Mouse (Mus musculus) heart, adult 2 months (tissue): ENCODE measurements around the gene Atraid. TPM values are rescaled to one million over a fixed set of nuclear protein-coding genes. Genes with fewer than 3 reads are reported as not detected.
"Not testable (repeated sequence)": the region's sequence is repeated elsewhere in the genome, so short reads cannot be mapped to it uniquely, and the experiment has no call there.

Source experiments
- DNase-seq, 2 experiments: peaks; one replicate each; pipeline ENCODE4 v3.0.0; 2021
- H3K27ac ChIP-seq: fragments of 200-600 bp; 2 replicates; pipeline ENCODE4 v1.8.1; 2022
- H3K27me3 ChIP-seq: fragments of 200-500 bp; 2 replicates; pipeline ENCODE4 v1.6.1; 2012; ENCODE audit warnings: mild to moderate bottlenecking, low read length, inconsistent platforms, mixed read lengths; ENCODE audit not compliant: control insufficient read depth, insufficient read depth
- H3K36me3 ChIP-seq: fragments of 200-500 bp; 2 replicates; pipeline ENCODE4 v1.6.1; 2012; ENCODE audit warnings: low read length, inconsistent platforms; ENCODE audit not compliant: control insufficient read depth, insufficient read depth
- H3K4me1 ChIP-seq: fragments of 200-500 bp; 2 replicates; pipeline ENCODE4 v1.6.1; 2011; ENCODE audit warnings: low read length; ENCODE audit not compliant: control insufficient read depth, insufficient read depth
- H3K4me3 ChIP-seq: fragments of 200-600 bp; 2 replicates; pipeline ENCODE4 v1.8.1; 2022
- H3K79me2 ChIP-seq: fragments of 200-500 bp; replicated peaks from 2 replicates; pipeline ENCODE4 v1.6.1; 2012; ENCODE audit warnings: mild to moderate bottlenecking, inconsistent platforms, low read length, moderate library complexity, mixed read lengths; ENCODE audit not compliant: control insufficient read depth, insufficient read depth
- H3K9ac ChIP-seq: fragments of 200-500 bp; 2 replicates; pipeline ENCODE4 v1.6.1; 2012; ENCODE audit warnings: low read depth, mild to moderate bottlenecking, control low read depth, inconsistent platforms, low read length, mixed read lengths
- CTCF ChIP-seq: fragments of 200-600 bp; IDR thresholded peaks from 2 replicates; pipeline ENCODE4 v1.8.1; 2022; ENCODE audit warnings: antibody characterized with exemption, mild to moderate bottlenecking, moderate library complexity
- EP300 ChIP-seq: fragments of 200-500 bp; IDR thresholded peaks from 2 replicates; pipeline ENCODE4 v1.6.1; 2011; ENCODE audit warnings: low read depth, low read length, control low read depth; ENCODE audit not compliant: insufficient read depth
- POLR2A ChIP-seq: fragments of 200-500 bp; IDR thresholded peaks from 2 replicates; pipeline ENCODE4 v1.6.1; 2011; ENCODE audit warnings: mild to moderate bottlenecking, low read depth, low read length, control low read depth; ENCODE audit not compliant: insufficient read depth
- WGBS: fragments of 180-500 bp; shearing (Covaris S2); methylation state at CpG from one replicate; pipeline ENCODE4 v1.1.7; 2018; 5-methylcytosine and 5-hydroxymethylcytosine counted together
- intact Hi-C: fragments of 180-260 bp; cut with DNase I; formaldehyde crosslinking; loops from one replicate; pipeline ENCODE4 v1.15.1; 2025
- polyA plus RNA-seq: library from polyadenylated mRNA; depleted of rRNA; stranded (reverse); fragments of >200 nt; gene quantifications from 2 replicates; pipeline ENCODE4 v1.2.3, GENCODE M21; 2012
- total RNA-seq, 2 experiments: library from RNA; stranded (reverse); gene quantifications; 2 replicates each; pipeline ENCODE4 v1.2.3; 2021

Gene Atraid
- total and polyA plus RNA-seq, 3 experiments, result 44.2 to 100 (median 45.6) TPM

- 81% methylated on average over 5 of the region's 5 CpGs for WGBS
- H3K4me3 ChIP-seq, result peak overlapping the region; percentile 93
- H3K4me1 ChIP-seq, result no peaks in the 10 kb centered on the region; the same call in 1 of the 2 replicates
- H3K27ac ChIP-seq, result peak overlapping the region; percentile 94; the same call in 1 of the 2 replicates
- no peak for TF ChIP-seq CTCF
- TF ChIP-seq POLR2A, result no peak
- DNase-seq, result no peak
- H3K36me3 ChIP-seq, result no peaks in the 10 kb centered on the region
- no peak overlapping the region for H3K9ac ChIP-seq
- H3K79me2 ChIP-seq, result no peaks in the 10 kb centered on the region
- no peaks in the 10 kb centered on the region for H3K27me3 ChIP-seq
- intact Hi-C loops, result loop anchor here (5.0 kb wide), 1 partner anchor 125 kb away; the partner anchor contains the start of gene Khk
These were observed 1.0 kb upstream of the Atraid start for GRCm38 (mm10) chr5:31047074-31047473.

DNA sequence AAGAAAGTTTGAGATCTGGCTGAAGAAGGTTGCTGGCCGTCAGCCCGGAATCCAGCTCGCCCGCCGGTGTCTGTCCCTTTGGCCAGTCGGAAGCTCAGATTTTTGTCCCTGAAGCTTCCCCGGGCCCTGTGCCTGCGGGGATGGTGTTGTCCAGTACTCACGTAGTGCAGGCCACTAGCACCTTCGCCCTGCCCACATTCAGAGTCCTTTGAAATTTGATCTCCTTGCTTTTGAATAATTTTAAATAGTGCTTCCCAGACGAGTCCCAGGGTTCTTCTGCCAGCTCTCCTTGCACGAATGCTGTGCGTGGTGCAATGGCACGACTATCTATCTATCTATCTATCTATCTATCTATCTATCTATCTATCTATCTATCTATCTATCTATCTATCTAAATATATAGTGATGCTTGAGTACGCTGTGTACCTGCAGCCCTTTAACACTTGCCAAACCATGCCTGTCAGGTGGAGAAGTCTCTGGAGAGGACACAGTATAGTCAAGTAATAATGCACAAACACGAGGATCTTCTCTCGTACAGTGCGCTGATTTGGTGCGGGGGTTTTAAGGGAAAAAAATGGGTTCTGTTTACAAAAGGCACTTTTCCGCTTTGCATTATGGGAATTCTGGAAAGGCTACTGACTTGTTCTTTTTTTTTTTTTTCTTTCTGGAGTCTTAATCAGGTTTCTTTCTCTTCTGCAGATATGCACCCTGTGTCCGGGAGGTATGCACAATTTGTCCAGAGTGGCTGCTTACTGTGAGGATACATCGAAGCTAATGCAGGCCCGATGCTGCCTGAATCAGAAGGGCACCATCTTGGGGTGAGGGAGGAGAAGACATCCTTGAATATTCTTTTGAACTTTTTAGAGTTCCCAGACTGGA lies 890 bp downstream of the Atraid start, which contains the start of gene Slc5a6:
Gene Slc5a6 (minus strand): TSS at position 162 of the 879 bp plus-strand sequence.
- Histone ChIP-seq H3K79me2 (no peaks in the 10 kb centered on the region), H3K36me3 (no peaks in the 10 kb centered on the region), H3K27me3 (no peaks in the 10 kb centered on the region), H3K4me3 (peak within 1 kb of the TSS; percentile 93), H3K4me1 (peaks cover 1% of the 10 kb centered on the region), H3K9ac (peak within 1 kb of the TSS; percentile 92), H3K27ac (peak within 1 kb of the TSS; percentile 94)
- intact Hi-C loops, result loop anchor here (2.0 to 5.0 kb wide), 2 partner anchors 88 to 127 kb away; partner anchors contain the start of genes Khk and Preb
- under 1% methylated on average over 23 of the region's 23 CpGs for WGBS
- peak; percentile 44 to 47 for DNase-seq
- peak; percentile 78 for TF ChIP-seq CTCF
- TF ChIP-seq EP300, result 0 out of 2 replicates have a peak, but pooled peaks have one; percentile 45
- 0 out of 2 replicates have a peak, but pooled peaks have one; percentile 19 for TF ChIP-seq POLR2A

GRCm38 (mm10) chr5:31050427-31050826 lies 2.3 kb downstream of the Atraid start:
- Histone ChIP-seq H3K27ac (no peak overlapping the region), H3K4me3 (no peak overlapping the region), H3K36me3 (no peaks in the 10 kb centered on the region), H3K9ac (no peak overlapping the region), H3K79me2 (no peaks in the 10 kb centered on the region), H3K27me3 (no peaks in the 10 kb centered on the region), H3K4me1 (peaks cover 5% of the 10 kb centered on the region)
- DNase-seq, result no peak
- intact Hi-C loops, result loop anchor here (5.0 to 10.0 kb wide), 3 partner anchors 57 to 244 kb away; partner anchors contain the start of genes Dnajc5g, Fndc4, Gckr and Gm29609
- no peak for TF ChIP-seq POLR2A
- no peak for TF ChIP-seq EP300
- TF ChIP-seq CTCF, result peak; percentile 45

DNA sequence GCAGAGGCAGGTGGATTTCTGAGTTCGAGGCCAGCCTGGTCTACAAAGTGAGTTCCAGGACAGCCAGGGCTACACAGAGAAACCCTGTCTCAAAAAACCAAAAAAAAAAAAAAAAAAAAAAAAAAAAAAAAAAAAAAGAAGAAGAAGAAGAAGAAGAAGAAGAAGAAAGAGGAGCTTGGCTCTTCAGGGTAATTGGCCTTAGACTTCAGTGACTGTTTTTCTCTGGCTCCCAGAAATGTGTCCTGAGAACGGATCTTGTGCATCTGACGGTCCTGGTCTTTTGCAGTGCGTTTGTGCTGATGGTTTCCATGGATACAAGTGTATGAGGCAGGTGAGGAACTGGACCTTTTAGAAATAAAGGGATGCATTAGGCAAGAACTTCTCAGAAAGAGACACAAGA lies 5.6 kb downstream of the Atraid start:
- H3K27ac ChIP-seq, H3K27me3 ChIP-seq, H3K4me1 ChIP-seq, H3K36me3 ChIP-seq, DNase-seq, H3K9ac ChIP-seq, H3K4me3 ChIP-seq, H3K79me2 ChIP-seq: not testable (repeated sequence)
- intact Hi-C loops, result loop anchor here (5.0 to 10.0 kb wide), 3 partner anchors 54 to 241 kb away; partner anchors contain the start of genes Dnajc5g, Fndc4, Gckr and Gm29609
- WGBS, result 91% methylated on average over 4 of the region's 4 CpGs

DNA sequence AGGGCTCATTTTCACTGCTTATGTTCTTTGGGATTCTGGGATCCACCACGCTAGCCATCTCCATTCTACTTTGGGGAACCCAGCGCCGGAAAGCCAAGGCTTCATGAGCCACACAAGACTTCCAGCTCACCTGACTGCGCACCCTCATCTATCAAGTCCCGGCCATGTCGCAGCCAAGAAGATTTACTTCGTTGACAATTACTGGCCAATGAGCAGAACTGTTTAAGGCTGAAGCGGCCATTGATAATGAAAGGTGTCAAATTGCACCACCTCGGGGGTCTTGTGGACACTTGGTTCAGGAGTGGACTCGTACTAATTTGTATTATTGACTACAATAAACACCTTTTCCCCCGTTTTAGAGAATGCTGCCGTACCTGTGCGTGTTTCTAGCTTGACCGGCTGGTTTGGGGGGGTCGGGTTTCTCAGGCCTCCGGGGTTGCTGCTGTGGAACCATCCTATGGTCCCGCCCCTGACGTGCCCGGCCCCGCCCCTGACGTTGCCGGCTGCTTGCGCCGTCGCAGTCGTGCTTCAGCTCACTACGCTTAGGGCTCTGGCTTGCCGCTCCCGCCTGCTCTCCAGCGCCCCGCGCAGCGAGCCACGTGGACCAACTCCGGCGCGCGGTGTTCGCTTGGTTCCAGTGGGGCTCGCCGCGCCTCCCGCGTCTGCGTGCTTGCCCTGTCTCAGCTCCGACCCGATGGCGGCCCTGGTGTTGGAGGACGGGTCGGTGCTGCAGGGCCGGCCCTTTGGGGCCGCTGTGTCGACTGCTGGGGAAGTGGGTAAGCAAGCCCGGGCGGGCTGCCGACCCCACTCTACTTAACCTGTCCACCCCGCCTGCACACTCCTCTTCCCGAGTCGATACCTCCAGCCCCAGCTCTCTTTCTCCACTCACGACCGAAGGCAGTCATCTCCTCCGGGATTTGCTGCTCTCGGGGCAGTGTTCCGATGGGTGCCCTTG lies 6.4 kb downstream of the Atraid start, which contains the start of gene Cad:
Gene Cad (plus strand): TSS at position 520 of the 955 bp plus-strand sequence.
- no peaks in the 10 kb centered on the region for H3K36me3 ChIP-seq
- no peaks in the 10 kb centered on the region for H3K27me3 ChIP-seq
- no peaks in the 10 kb centered on the region for H3K79me2 ChIP-seq
- H3K4me3 ChIP-seq, result peak within 1 kb of the TSS; percentile 70
- TF ChIP-seq POLR2A, result peak; percentile 70
- TF ChIP-seq CTCF, result peak; percentile 42
- TF ChIP-seq EP300, result no peak
- H3K4me1 ChIP-seq, result peaks cover 5% of the 10 kb centered on the region
- DNase-seq, result peak; percentile 96 to 98
- WGBS, result 2% methylated on average over 64 of the region's 64 CpGs
- H3K27ac ChIP-seq, result peak within 1 kb of the TSS; percentile 38
- intact Hi-C loops, result loop anchor here (5.0 to 10.0 kb wide), 3 partner anchors 53 to 240 kb away; partner anchors contain the start of genes Dnajc5g, Fndc4, Gckr and Gm29609
- peak within 1 kb of the TSS; percentile 59 for H3K9ac ChIP-seq
